Mouse (Mus musculus): ENCODE measurements around the gene Me3. TPM values are rescaled to one million over a fixed set of nuclear protein-coding genes. Genes with fewer than 3 reads are reported as not detected.

Gene Me3
- polyA plus RNA-seq, 1 experiment from 2014 or later, result 1.9 TPM

DNA sequence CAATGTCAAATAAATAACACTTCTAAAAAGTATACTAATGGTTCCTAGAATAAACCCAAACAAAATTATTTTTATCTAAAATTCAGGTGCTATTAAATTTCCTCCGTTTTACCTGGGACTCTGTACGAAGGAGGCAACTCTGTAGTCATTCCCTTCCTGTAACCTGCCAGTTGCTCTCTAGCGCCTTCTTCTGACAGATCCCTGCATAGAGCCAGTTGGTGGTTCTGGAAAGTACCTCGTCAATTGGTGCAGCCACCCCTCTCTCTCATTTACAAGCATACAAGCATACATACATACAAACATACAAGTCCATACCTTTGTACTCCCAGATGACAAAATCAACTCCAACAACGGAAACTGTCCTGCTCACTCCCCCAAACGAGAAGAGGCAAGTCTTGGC, 211.3 kb downstream of the Me3 start:
- H3K27ac ChIP-seq, result no peak overlapping the region
- H3K27me3 ChIP-seq (replicated peaks), result no peaks in the 10 kb centered on the region
- WGBS, result 34% methylated on average over 6 of the region's 6 CpGs
- H3K4me1 ChIP-seq, result no peaks in the 10 kb centered on the region
- ATAC-seq (ENCODE audit: low FRiP score, low read depth), result no peak
- H3K9me3 ChIP-seq, result no peaks in the 10 kb centered on the region
- no peak overlapping the region for H3K4me3 ChIP-seq
- H3K9ac ChIP-seq, result no peak overlapping the region
- H3K36me3 ChIP-seq, result no peaks in the 10 kb centered on the region
- no peak overlapping the region for H3K4me2 ChIP-seq (replicated peaks)

DNA sequence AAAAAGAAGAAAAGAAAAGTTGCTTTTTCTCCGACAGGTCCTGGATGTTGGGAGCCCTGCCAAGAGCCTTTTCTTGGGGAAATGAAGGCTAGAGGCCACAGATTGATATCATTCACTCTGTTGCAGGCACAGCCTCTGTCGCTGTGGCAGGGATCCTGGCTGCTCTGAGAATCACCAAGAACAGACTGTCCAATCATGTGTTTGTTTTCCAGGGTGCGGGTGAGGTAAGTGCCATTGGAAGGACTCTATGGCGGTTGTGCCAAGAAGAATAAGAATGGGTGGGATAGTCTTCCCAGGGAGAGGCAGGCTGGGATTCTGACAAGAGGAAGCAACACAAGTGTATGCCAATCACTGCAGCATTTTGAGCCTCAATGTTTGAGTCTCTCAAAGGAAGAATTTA, 213.5 kb downstream of the Me3 start:
- no peaks in the 10 kb centered on the region for H3K9me3 ChIP-seq
- H3K27ac ChIP-seq, result no peak overlapping the region
- no peak overlapping the region for H3K9ac ChIP-seq
- WGBS, result 84% methylated on average over 4 of the region's 4 CpGs
- no peak overlapping the region for H3K4me3 ChIP-seq
- H3K4me2 ChIP-seq (replicated peaks), result no peak overlapping the region
- no peaks in the 10 kb centered on the region for H3K36me3 ChIP-seq
- no peaks in the 10 kb centered on the region for H3K4me1 ChIP-seq
- ATAC-seq (ENCODE audit: low FRiP score, low read depth), result no peak
- H3K27me3 ChIP-seq (replicated peaks), result no peaks in the 10 kb centered on the region

DNA sequence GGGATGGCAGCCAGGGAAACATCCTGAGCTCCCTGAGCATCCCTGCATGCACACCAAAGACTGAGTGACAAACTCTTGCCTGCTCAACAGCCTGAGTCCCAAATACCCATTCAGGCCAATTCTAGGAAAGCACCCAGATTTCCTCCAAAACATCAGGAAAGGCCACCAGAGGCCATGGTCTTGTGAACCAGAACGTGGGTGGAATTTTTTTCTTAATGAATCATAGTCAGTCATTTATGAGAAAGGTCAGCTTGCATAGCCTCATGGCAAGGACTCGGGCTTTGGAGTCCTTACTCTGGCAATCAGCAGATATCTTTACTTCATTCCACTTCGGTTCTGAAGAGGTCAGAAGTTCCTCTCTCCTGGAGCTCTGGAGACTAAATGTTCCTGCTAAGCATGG, 218.3 kb downstream of the Me3 start:
- H3K9me3 ChIP-seq, result no peaks in the 10 kb centered on the region
- ATAC-seq (ENCODE audit: low FRiP score, low read depth), result no peak
- no peak overlapping the region for H3K4me2 ChIP-seq (replicated peaks)
- H3K36me3 ChIP-seq, result no peaks in the 10 kb centered on the region
- H3K4me1 ChIP-seq, result no peaks in the 10 kb centered on the region
- H3K9ac ChIP-seq, result no peak overlapping the region
- H3K27ac ChIP-seq, result no peak overlapping the region
- no peak overlapping the region for H3K4me3 ChIP-seq
- 87% methylated on average over 3 of the region's 3 CpGs for WGBS
- H3K27me3 ChIP-seq (replicated peaks), result no peaks in the 10 kb centered on the region

DNA sequence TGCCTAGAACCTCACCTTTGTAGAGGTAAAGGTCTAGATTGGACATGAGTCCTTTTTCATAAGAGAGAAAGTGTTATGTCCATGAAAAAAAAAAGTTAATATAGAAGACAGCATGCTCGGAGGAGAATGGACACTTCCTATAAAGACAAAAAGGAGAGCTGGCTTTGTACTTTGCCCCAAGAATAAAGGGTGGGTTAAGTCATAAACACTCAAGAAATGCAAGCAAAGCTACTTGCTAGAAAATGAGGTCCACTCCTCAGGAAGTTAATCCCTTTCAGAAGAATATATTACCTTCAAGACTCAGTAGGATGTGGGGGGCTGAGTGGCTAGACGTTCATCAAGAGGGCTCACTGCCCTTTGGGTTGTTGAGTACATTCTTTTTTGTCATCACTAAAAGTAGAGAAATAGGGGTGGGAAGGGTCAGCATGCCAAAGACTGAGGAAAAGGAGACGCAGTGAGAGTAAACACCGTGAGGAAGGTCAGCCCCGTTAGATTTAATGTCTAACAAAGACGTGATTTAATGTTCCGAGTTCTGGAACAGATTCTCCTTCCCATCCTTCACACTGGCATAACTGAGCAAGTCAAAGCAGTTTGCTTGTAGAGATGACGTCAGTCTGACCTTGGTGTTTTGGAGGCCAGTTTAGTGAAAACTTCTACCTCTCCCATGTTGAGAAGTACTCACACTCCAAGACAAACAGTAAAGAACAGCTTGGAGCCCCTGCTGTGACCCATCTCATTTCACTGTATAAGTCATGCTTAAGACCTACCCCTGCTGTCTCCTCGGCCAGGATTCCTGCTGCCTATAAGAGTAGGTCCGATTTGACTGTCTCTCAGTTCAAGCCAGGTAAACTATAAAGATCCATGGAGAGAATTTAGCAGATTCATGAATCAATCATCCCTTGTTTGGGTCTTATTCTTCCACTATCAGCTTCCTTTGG, 220.2 kb downstream of the Me3 start:
- Histone ChIP-seq H3K27ac (no peak overlapping the region), H3K9me3 (no peaks in the 10 kb centered on the region), H3K4me1 (peaks cover 9% of the 10 kb centered on the region), H3K4me2 (replicated peaks) (no peak overlapping the region), H3K4me3 (no peak overlapping the region), H3K9ac (no peak overlapping the region), H3K36me3 (no peaks in the 10 kb centered on the region), H3K27me3 (replicated peaks) (no peaks in the 10 kb centered on the region)
- no peak for ATAC-seq (ENCODE audit: low FRiP score, low read depth)
- WGBS, result 70% methylated on average over 10 of the region's 10 CpGs

DNA sequence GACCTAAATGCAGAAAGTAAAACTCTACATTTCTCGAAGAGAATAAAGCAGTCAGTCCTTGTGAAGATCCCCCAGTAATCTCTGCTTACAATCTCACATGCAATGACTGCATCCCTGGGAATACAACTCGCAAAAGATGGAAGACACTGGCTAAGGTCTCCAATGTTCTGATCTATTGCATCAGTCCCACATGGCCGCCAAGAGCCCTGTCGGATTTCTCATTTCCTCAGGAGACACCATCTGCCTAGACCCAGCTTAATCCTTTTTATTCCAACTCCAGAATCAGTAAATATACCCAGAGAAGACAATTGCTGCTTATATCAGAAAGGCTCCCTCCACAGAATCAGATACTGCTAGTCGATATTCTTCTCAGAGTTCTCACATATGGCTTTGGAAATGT, 220.9 kb downstream of the Me3 start:
- 84% methylated on average over 5 of the region's 5 CpGs for WGBS
- Histone ChIP-seq H3K36me3 (no peaks in the 10 kb centered on the region), H3K4me2 (replicated peaks) (no peak overlapping the region), H3K9ac (no peak overlapping the region), H3K27me3 (replicated peaks) (no peaks in the 10 kb centered on the region), H3K4me1 (peaks cover 9% of the 10 kb centered on the region), H3K27ac (no peak overlapping the region), H3K4me3 (no peak overlapping the region), H3K9me3 (no peaks in the 10 kb centered on the region)
- no peak for ATAC-seq (ENCODE audit: low FRiP score, low read depth)

DNA sequence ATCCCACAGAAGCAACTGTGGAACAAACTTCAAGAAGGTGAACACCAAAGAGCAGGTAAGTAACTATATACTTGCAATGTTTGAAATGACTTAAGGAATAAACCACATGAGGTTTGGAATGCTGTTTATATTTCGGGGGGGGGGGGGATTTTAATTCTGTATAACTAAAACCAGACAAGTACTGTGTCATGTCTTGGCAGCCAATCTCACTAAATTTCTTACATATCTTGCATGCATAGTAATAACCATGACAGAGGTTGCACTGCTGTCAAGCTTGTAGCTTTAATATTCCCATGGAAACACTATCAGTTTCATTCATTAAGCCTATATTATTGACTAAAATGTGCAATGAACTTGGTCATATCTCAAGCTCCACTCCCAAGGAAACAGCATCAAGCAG, 223.0 kb downstream of the Me3 start:
- H3K4me1 ChIP-seq, result peaks cover 9% of the 10 kb centered on the region
- H3K9me3 ChIP-seq, result no peaks in the 10 kb centered on the region
- H3K4me3 ChIP-seq, result no peak overlapping the region
- no peak overlapping the region for H3K4me2 ChIP-seq (replicated peaks)
- no peak for ATAC-seq (ENCODE audit: low FRiP score, low read depth)
- 77% methylated on average over 1 of the region's 1 CpGs for WGBS
- no peaks in the 10 kb centered on the region for H3K36me3 ChIP-seq
- H3K9ac ChIP-seq, result no peak overlapping the region
- no peak overlapping the region for H3K27ac ChIP-seq
- H3K27me3 ChIP-seq (replicated peaks), result no peaks in the 10 kb centered on the region

DNA sequence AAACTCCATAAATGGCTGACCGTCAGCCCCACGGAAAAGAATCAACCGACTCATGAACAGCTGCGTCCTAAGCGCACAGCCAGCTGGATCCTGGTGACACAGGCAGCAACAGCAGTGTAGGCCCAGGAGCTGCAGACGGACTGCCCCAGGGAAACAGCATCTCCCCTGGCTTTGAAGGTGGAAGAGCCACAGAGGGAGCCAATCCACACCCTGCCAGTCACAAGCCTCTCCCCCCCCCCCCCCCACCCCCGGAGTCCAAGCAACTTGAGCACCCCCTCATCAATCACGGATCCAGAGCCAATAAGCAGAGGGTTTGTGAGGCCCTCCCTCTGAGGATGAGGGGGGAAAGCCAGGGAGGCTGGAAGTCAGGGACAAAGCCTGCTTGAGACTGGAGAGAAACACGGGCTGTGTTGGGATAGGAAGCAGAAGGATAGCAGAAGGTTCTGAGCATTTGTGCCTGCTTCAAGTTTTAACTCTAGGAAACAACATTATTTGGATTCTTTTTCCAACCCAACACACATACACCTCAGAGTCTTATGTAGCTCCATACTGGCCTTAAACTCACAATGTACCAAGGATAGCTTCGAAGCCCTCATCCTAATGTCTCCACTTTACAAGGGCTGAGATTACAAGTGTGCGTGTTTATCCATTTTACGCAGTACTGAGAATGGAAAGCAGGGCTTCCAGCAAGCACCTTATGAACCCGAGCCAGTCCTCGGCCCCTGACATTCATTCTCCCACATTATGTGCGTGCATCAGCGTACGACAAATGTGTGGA, 224.4 kb downstream of the Me3 start:
- H3K27me3 ChIP-seq (replicated peaks), result no peaks in the 10 kb centered on the region
- H3K9me3 ChIP-seq, result no peaks in the 10 kb centered on the region
- H3K4me3 ChIP-seq, result no peak overlapping the region
- ATAC-seq (ENCODE audit: low FRiP score, low read depth), result peak; percentile 95
- 44% methylated on average over 17 of the region's 17 CpGs for WGBS
- peaks cover 9% of the 10 kb centered on the region for H3K4me1 ChIP-seq
- H3K27ac ChIP-seq, result no peak overlapping the region
- H3K36me3 ChIP-seq, result no peaks in the 10 kb centered on the region
- 0 out of 2 replicates have a peak overlapping the region, but pooled peaks have one; percentile 17 for H3K9ac ChIP-seq
- H3K4me2 ChIP-seq (replicated peaks), result peak overlapping the region; percentile 36

DNA sequence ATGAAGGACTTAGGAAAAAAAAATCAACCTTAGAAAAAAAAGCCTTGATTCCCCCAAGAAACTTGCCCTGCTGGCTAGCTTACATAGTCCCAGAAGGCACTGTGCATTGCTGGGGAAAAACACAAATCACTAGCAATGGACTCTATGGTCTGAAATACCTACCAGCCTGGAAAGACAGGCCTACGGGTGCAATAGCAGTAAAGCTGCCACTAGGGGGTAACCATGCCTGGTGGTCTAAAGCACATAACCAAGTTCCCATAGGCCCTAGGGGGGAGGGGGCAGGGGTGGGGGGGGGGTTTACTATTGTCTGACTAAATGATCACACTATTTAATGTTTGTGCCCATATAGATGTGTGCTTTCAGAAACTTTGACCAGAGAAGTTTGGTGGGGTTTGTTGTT, 232.6 kb downstream of the Me3 start:
- no peak overlapping the region for H3K27ac ChIP-seq
- no peaks in the 10 kb centered on the region for H3K36me3 ChIP-seq
- H3K27me3 ChIP-seq (replicated peaks), result no peaks in the 10 kb centered on the region
- no peaks in the 10 kb centered on the region for H3K4me1 ChIP-seq
- no peak overlapping the region for H3K4me3 ChIP-seq
- no peak overlapping the region for H3K4me2 ChIP-seq (replicated peaks)
- H3K9ac ChIP-seq, result no peak overlapping the region
- WGBS, result 91% methylated on average over 1 of the region's 1 CpGs
- no peaks in the 10 kb centered on the region for H3K9me3 ChIP-seq
- no peak for ATAC-seq (ENCODE audit: low FRiP score, low read depth)

DNA sequence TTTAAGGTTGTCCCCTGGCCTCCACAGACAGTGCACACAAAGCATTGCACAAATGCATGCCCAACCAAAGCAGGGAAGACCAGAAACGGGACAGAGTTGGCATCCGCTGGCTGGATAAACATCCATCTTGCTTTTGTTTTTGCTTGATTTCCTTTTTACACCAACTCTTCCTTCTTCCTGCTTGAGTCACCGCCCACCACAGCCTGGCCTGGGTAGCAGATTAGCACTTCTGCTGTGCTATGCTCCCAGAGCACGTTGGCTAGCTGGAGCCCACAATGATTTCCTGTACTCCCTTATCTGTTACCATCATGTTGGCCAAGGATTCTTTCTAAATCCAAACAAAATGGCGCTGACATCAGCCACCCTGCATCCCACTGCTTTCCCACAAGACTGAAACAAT, 235.0 kb downstream of the Me3 start:
- Histone ChIP-seq H3K4me3 (no peak overlapping the region), H3K27ac (no peak overlapping the region), H3K27me3 (replicated peaks) (no peaks in the 10 kb centered on the region), H3K36me3 (no peaks in the 10 kb centered on the region), H3K9ac (no peak overlapping the region), H3K4me1 (no peaks in the 10 kb centered on the region), H3K4me2 (replicated peaks) (no peak overlapping the region), H3K9me3 (no peaks in the 10 kb centered on the region)
- no peak for ATAC-seq (ENCODE audit: low FRiP score, low read depth)
- 83% methylated on average over 5 of the region's 5 CpGs for WGBS

DNA sequence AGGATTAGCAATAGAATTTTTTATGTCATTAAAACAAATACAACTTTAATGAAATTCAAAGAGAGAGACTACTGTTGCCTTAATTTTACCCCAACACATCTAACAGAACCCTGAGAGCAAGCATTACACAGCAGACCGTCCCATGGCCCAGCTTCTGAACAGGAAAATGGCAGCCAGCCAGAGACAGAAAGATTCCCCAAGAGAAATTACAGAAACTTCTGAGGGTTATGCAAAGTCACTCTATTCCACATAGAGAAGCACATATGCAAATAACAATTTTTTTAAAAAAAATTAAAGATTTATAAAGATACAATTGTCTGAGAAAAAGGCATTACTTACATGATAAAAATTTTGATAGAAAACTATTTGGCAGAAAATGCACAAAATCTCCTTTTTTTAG, 247.5 kb downstream of the Me3 start:
- WGBS, result 87% methylated on average over 1 of the region's 1 CpGs

DNA sequence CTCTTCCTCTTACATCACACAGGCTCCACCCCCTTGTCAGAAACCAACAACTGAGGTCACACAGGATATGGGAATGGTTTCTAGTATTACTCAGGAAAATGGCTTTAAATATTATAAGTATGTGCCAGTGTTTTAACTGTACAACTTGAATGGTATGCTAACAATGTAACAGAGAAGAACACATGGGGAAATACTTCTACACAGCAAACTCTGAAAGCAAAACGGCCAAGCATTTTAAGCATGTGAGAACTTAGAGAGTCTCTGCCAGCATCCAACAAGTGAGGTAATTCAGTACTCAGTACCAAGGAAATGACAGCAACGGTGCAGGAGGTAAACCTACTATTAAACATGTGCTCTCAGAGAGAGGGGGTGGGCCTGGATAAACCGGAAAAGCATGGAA, 252.4 kb downstream of the Me3 start:
- no peaks in the 10 kb centered on the region for H3K36me3 ChIP-seq
- no peaks in the 10 kb centered on the region for H3K9me3 ChIP-seq
- no peak overlapping the region for H3K4me2 ChIP-seq (replicated peaks)
- no peak for ATAC-seq (ENCODE audit: low FRiP score, low read depth)
- 67% methylated on average over 3 of the region's 3 CpGs for WGBS
- H3K27me3 ChIP-seq (replicated peaks), result no peaks in the 10 kb centered on the region
- no peak overlapping the region for H3K27ac ChIP-seq
- no peaks in the 10 kb centered on the region for H3K4me1 ChIP-seq
- H3K4me3 ChIP-seq, result no peak overlapping the region
- H3K9ac ChIP-seq, result no peak overlapping the region

More for the DNA sequence above, 247.5 kb downstream of the Me3 start:
- ATAC-seq (ENCODE audit: low FRiP score, low read depth), result no peak
- Histone ChIP-seq H3K36me3 (no peaks in the 10 kb centered on the region), H3K9me3 (no peaks in the 10 kb centered on the region), H3K4me2 (replicated peaks) (no peak overlapping the region), H3K4me1 (no peaks in the 10 kb centered on the region), H3K27me3 (replicated peaks) (no peaks in the 10 kb centered on the region), H3K27ac (no peak overlapping the region), H3K9ac (no peak overlapping the region), H3K4me3 (no peak overlapping the region)

DNA sequence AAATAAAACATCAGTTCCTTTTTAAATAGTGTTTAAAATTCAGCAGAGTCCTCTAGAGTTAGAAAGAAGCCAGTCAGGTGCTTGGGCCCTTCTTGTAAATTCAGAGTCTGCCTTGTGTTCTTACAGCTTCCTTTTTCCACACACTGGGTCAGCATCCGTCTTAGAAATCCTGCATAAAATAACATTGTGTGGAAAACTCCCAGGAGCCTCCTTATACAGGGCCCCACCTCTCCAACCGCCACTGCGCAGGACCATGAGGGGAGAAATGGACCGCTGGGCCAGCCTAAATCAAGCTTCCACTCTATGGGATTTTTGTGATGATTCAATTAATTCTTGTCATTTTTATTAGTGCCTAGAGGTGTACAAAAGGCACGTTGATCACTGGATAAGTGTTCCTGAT, 259.2 kb downstream of the Me3 start:
- Histone ChIP-seq H3K4me2 (replicated peaks) (no peak overlapping the region), H3K27ac (no peak overlapping the region), H3K36me3 (no peaks in the 10 kb centered on the region), H3K9ac (no peak overlapping the region), H3K9me3 (no peaks in the 10 kb centered on the region), H3K4me3 (no peak overlapping the region), H3K4me1 (no peaks in the 10 kb centered on the region), H3K27me3 (replicated peaks) (no peaks in the 10 kb centered on the region)
- 69% methylated on average over 5 of the region's 5 CpGs for WGBS
- no peak for ATAC-seq (ENCODE audit: low FRiP score, low read depth)

All from neural tube, embryonic 12.5 days (tissue).